Mouse (Mus musculus): ENCODE measurements around the gene Zim1. TPM values are rescaled to one million over a fixed set of nuclear protein-coding genes. Genes with fewer than 3 reads are reported as not detected.

The Zim1 gene
- total RNA-seq, 2 experiments from 2014 or later, result 5.4 to 5.6 TPM

DNA sequence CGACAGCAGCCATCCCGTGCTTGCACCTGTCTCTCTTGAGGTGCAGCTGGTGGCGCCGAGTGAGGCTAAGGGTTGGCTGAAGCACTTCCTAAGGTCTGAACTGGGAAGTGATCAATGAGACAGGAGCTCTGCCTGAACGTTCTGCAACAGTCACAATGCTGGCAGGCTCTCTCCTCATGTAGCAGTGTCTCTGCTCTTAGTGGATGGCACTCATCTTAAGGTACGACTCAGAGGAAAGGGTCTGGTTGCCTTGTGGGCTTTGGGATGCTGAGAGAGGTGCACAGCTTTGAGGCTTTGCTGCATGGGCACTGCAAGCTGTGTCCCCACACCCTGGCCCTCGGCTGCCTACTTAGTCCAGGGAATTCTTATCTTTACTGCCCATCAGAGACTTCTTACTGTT is 45.0 kb downstream of the Zim1 start:
- DNase-seq, result no peak

DNA sequence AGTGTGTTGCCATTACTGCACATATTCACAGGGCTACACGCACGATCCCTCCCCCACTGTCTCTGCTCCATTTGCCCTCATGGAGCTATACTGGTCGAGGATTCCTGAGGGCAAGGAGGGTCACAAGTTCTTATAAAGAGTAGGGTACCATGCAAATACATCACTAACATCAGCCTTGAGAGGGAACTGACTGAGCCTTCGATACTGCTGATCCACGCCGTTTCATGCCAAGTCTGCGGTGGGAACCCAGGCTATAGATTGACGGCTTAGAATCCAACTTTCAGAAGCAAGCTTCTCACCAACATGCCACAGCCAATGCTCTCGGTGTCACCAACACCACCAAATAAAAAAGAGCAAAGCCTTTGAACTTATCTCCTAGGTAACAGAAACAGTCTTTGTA is 45.7 kb downstream of the Zim1 start:
- no peak for DNase-seq

DNA sequence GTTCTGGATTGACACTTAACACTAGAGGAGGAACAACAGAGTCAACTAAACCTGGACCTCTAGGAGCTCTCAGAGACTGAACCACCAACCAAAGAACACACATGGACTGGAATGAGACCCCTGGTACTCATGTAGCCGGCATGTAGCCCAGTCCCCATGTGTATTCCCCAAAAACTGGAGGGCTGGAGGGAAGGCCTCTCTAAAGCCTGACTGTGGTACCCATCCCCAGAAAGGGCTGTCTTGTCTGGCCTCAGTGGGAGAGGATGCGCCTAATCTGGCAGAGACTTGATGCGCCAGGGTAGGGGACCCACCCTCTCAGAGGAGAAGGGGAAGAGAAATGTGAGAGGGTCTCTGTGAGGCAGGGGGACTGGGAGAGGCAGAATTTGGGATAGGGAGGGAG is 50.4 kb downstream of the Zim1 start:
- DNase-seq, result no peak

DNA sequence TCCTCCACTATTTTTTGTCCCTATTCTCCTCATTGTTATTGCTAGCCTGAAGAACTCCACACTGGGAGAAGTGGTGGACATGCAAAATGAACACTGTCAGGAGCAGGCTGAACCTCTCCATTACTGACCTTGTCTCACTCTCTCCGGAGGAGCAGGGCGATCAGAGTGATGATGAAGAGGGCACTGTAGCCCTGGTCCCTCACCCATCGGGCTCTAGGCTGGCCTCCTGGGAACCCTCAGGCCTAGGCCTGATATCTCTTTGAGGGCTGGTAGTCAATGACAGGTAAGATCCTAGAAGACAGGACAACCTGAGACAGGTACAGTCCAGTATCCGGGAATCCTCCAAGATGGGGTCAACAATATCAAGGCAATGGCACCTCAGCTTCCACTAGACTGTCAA is 58.2 kb downstream of the Zim1 start:
- DNase-seq, result no peak

DNA sequence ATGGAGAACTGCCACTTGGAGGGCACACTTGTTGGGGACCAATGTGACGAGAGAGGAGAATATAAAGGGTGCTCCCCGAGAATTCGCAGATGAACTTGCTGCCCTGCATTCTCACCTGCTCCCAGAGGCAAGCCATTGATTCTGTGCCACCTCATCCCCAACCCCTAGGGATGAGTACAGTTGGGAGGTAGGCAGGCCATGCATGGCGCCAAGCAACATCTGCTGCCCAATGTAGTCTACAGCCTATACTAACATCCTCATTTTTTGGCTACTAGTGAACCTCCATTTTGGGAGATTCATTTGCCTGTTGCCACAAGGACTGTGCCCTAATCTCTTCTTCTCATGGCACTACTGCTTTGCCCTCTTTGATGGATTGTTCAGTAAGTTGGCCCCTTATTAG is 59.5 kb downstream of the Zim1 start:
- DNase-seq, result no peak

DNA sequence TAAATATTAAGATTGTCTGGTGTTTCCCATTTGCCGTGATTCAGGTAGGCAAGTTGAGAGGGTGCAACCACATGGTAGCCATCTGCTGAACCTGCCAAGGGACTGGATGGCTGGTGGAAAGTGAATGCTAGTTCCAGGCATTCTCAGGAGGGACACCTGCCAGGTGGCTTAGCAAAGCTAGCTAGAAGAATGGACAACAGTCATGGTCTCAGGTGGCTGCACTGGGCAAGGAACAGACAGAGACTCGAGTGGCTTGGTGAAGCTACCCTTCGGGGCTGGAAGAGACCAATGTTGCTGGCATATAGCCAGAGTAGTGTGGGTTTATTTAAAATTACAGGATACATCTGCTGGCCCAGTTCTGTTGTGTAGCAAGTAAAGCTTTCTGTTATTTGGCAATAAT is 60.4 kb downstream of the Zim1 start:
- no peak for DNase-seq

Other genes starting within 250 kb of the Zim1 start
- not detected for gene Olfr1336, start 240.3 kb downstream of the Zim1 start, total RNA-seq (2021)
- gene Olfr1346, start 229.3 kb downstream of the Zim1 start, total RNA-seq (2021), result not detected
- not detected for gene Olfr5, start 209.5 kb downstream of the Zim1 start, total RNA-seq (2021)
- gene Olfr1347, start 196.7 kb downstream of the Zim1 start, total RNA-seq (2021), result not detected
- gene Olfr1348, start 187.7 kb downstream of the Zim1 start, total RNA-seq (2021), result not detected
- gene Olfr1349, start 173.5 kb downstream of the Zim1 start, total RNA-seq (2021), result not detected
- not detected for gene Olfr1350, start 131.6 kb downstream of the Zim1 start, total RNA-seq (2021)
- 10 to 100 TPM; 37.8 to 39.2 TPM for gene Peg3, start 34.0 kb upstream of the Zim1 start, total RNA-seq (2021)
- 1 to 10 TPM in 1 of 2 experiments, under 1 TPM in 1; 0.99 to 1.3 TPM for gene Usp29, start 34.1 kb upstream of the Zim1 start, total RNA-seq (2021)

Measured in adrenal gland, postnatal 36 days (tissue).